Mouse (Mus musculus) embryonic fibroblast, embryonic 13.5 days (primary cell): ENCODE data around the gene Ncapd2.

Source experiments
- CTCF ChIP-seq: IDR thresholded peaks from 2 replicates; pipeline ENCODE4 v1.5.1; 2011; ENCODE audit warnings: mild to moderate bottlenecking, control low read depth, low read length, moderate library complexity, borderline replicate concordance; ENCODE audit not compliant: insufficient read depth
- POLR2A ChIP-seq: IDR thresholded peaks from 2 replicates; pipeline ENCODE4 v1.6.1; 2011; ENCODE audit warnings: low read depth, mild to moderate bottlenecking, control low read depth, low read length, moderate library complexity

- TF ChIP-seq CTCF (no peak), POLR2A (no peak)
Measured at GRCm38 (mm10) chr6:125236782-125237181, 45.3 kb upstream of the Ncapd2 start, which contains the start of gene Cd27.
